Mouse (Mus musculus) kidney, postnatal 14 days (tissue): ENCODE measurements around the gene Prps2.
"Not testable (repeated sequence)": the region's sequence is repeated elsewhere in the genome, so short reads cannot be mapped to it uniquely, and the experiment has no call there.

Experiments used
- DNase-seq: peaks from one replicate; pipeline ENCODE4 v3.0.0; 2022; ENCODE audit warnings: mixed read lengths

Gene Prps2

DNA sequence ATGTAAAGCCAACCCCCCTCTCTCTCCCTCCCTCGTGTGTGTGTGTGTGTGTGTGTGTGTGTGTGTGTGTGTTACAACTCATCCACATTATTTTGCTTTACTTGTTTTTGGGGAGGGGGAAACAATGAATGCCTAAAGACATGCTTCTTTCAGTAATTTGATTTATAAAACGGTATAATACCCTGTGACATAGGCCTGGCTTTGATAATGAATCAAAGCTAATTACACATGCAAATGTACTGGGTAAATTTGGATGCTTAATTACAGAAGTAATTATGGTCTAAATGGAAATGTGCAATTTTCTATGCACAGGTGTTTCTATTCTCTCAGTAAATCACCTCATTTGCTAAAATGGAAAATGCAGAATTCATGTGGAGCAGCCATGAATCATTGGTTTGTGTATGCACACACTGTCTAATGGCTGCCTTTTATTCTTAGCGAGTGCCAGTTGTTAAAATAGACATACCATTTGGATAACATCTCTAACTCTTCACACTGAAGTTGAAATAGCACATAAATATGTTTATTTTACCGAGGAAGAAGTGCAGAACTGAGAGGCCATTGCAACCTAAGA lies 61.2 kb downstream of the Prps2 start:
- no peak for DNase-seq

GRCm38 (mm10) chrX:167318819-167319396 lies 63.6 kb downstream of the Prps2 start:
- no peak for DNase-seq

DNA sequence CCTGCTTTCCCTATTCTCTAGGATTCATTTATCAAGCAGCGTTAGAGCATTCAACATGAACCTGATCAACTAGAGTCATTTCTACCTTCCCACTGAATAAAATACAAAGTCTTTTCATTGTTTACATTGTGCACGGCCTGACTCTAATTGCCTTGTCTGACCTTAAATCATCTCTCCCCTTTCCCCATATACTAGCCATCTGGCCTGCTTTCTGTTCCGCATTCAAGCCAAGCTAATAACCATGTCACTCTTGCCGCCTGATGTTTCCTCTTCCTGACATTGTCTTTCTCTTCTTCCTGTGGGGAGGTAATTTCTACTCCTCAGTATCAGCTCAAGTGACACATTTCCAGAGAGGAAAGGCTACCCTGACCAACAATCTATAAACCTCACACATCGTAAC lies 66.8 kb downstream of the Prps2 start:
- no peak for DNase-seq

DNA sequence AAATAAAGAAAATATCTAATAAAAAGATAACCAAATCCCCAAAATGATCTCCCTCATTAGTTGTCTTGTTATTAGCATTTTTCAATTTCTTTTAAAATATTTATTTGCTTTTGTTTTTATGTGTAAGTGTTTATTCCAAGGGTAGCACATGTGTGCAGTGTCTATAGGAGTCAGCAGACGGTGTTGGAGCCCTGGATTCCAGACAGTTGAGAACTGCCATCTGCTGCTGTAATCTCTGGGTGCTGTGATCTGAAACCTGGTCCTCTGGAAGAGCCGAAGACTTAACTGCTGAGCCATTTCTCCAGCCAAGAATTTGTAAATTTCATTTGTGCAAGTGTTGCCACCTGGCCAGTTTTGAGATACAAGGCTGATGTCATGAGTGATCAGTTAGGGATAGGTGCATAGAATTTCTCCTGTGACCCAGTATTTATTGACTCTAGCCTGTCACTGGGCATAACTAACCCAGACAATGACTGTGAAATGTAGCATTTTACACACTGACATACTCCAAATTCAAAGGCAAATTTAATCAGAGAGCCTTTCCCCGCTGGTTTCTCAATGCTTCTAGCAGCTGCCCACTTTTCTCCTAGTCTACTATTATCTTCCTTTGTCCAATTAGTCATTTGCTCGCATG lies 67.3 kb downstream of the Prps2 start:
- DNase-seq = no peak

- not testable (repeated sequence) for DNase-seq
These were observed 80.5 kb downstream of the Prps2 start for GRCm38 (mm10) chrX:167302061-167302460.
